Mouse (Mus musculus) neural tube, embryonic 15.5 days (tissue): Measurements from ENCODE around the gene Grik5. TPM values are rescaled to one million over a fixed set of nuclear protein-coding genes. Genes with fewer than 3 reads are reported as not detected.

Source experiments
- ATAC-seq: fragments of 200-750 bp; cut with Nextera tagmentation; 2 replicates; pipeline ENCODE4 v1.8.0; 2017; ENCODE audit warnings: mild to moderate bottlenecking, moderate TSS enrichment, moderate library complexity; ENCODE audit not compliant: low FRiP score
- H3K27ac ChIP-seq: fragments of 300-500 bp; sonication (generic); replicated peaks from 2 replicates; pipeline ENCODE4 v1.5.1; 2015; ENCODE audit warnings: mild to moderate bottlenecking, inconsistent platforms
- H3K27me3 ChIP-seq: fragments of 300-500 bp; sonication (generic); replicated peaks from 2 replicates; pipeline ENCODE4 v1.6.1; 2015; ENCODE audit warnings: inconsistent platforms
- H3K36me3 ChIP-seq: fragments of 300-500 bp; sonication (generic); 2 replicates; pipeline ENCODE4 v1.6.1; 2015; ENCODE audit warnings: inconsistent platforms
- H3K4me1 ChIP-seq: fragments of 300-500 bp; sonication (generic); 2 replicates; pipeline ENCODE4 v1.6.1; 2015; ENCODE audit warnings: inconsistent platforms
- H3K4me2 ChIP-seq: fragments of 300-500 bp; sonication (generic); 2 replicates; pipeline ENCODE4 v1.6.1; 2015; ENCODE audit warnings: inconsistent platforms, mild to moderate bottlenecking, moderate library complexity
- H3K4me3 ChIP-seq: fragments of 300-500 bp; sonication (generic); replicated peaks from 2 replicates; pipeline ENCODE4 v1.5.1; 2015; ENCODE audit warnings: mild to moderate bottlenecking, inconsistent platforms
- H3K9ac ChIP-seq: fragments of 300-500 bp; sonication (generic); replicated peaks from 2 replicates; pipeline ENCODE4 v1.6.1; 2015; ENCODE audit warnings: mild to moderate bottlenecking, inconsistent platforms
- H3K9me3 ChIP-seq: fragments of 300-500 bp; sonication (generic); replicated peaks from 2 replicates; pipeline ENCODE4 v1.6.1; 2016; ENCODE audit warnings: inconsistent platforms
- WGBS: fragments of 180-500 bp; shearing (Covaris S2); methylation state at CpG from one replicate; pipeline ENCODE4 v1.1.7; 2015; ENCODE audit warnings: mixed read lengths; 5-methylcytosine and 5-hydroxymethylcytosine counted together
- polyA plus RNA-seq: library from polyadenylated mRNA; unstranded; fragments of >200 nt; fragmentation: Nextera tagmentation; extraction: Ambion mirVana; gene quantifications from 2 replicates; pipeline ENCODE4 v1.2.1, GENCODE M21; 2015

Grik5 gene
- polyA plus RNA-seq, 1 experiment from 2014 or later, result 17.8 TPM

- no peaks in the 10 kb centered on the region for H3K27me3 ChIP-seq
- ATAC-seq, result no peak
- H3K36me3 ChIP-seq, result peaks cover 24% of the 10 kb centered on the region
- no peaks in the 10 kb centered on the region for H3K9me3 ChIP-seq
- H3K27ac ChIP-seq, result no peak overlapping the region
- H3K4me1 ChIP-seq, result no peaks in the 10 kb centered on the region
- H3K9ac ChIP-seq, result no peak overlapping the region
- no peak overlapping the region for H3K4me2 ChIP-seq
- no peak overlapping the region for H3K4me3 ChIP-seq
- WGBS, result 80% methylated on average over 3 of the region's 3 CpGs
These were observed 26.0 kb upstream of the Grik5 start for GRCm38 (mm10) chr7:25098169-25098568.

- H3K27ac ChIP-seq, result no peak overlapping the region
- WGBS, result 31% methylated on average over 10 of the region's 10 CpGs
- ATAC-seq, result no peak
These were observed 17.7 kb upstream of the Grik5 start for GRCm38 (mm10) chr7:25089875-25090274.

GRCm38 (mm10) chr7:25088968-25089367 lies 16.8 kb upstream of the Grik5 start:
- Histone ChIP-seq H3K36me3 (peaks cover 26% of the 10 kb centered on the region), H3K4me3 (no peak overlapping the region), H3K27ac (no peak overlapping the region), H3K9me3 (no peaks in the 10 kb centered on the region), H3K4me1 (0 out of 2 replicates have a peak, but pooled peaks cover 5% of the 10 kb centered on the region), H3K27me3 (no peaks in the 10 kb centered on the region), H3K9ac (no peak overlapping the region), H3K4me2 (no peak overlapping the region)
- no peak for ATAC-seq
- WGBS, result 46% methylated on average over 11 of the region's 11 CpGs

More at GRCm38 (mm10) chr7:25089875-25090274, 17.7 kb upstream of the Grik5 start:
- no peaks in the 10 kb centered on the region for H3K27me3 ChIP-seq
- 0 out of 2 replicates have a peak, but pooled peaks cover 5% of the 10 kb centered on the region for H3K4me1 ChIP-seq
- peaks cover 17% of the 10 kb centered on the region; the same call in 1 of the 2 replicates for H3K36me3 ChIP-seq
- H3K9me3 ChIP-seq, result no peaks in the 10 kb centered on the region
- no peak overlapping the region for H3K4me2 ChIP-seq
- H3K4me3 ChIP-seq, result no peak overlapping the region
- no peak overlapping the region for H3K9ac ChIP-seq

GRCm38 (mm10) chr7:25088531-25088930 lies 16.4 kb upstream of the Grik5 start:
- ATAC-seq, result no peak
- Histone ChIP-seq H3K4me3 (no peak overlapping the region), H3K4me2 (no peak overlapping the region), H3K27ac (no peak overlapping the region), H3K9me3 (no peaks in the 10 kb centered on the region), H3K27me3 (no peaks in the 10 kb centered on the region), H3K36me3 (peaks cover 30% of the 10 kb centered on the region), H3K4me1 (0 out of 2 replicates have a peak, but pooled peaks cover 5% of the 10 kb centered on the region), H3K9ac (no peak overlapping the region)
- WGBS, result 6% methylated on average over 10 of the region's 10 CpGs

GRCm38 (mm10) chr7:25087972-25088371 lies 15.8 kb upstream of the Grik5 start:
- no peak for ATAC-seq
- no peaks in the 10 kb centered on the region for H3K9me3 ChIP-seq
- 59% methylated on average over 5 of the region's 5 CpGs for WGBS
- no peak overlapping the region for H3K9ac ChIP-seq
- peaks cover 35% of the 10 kb centered on the region for H3K36me3 ChIP-seq
- H3K4me1 ChIP-seq, result 0 out of 2 replicates have a peak, but pooled peaks cover 5% of the 10 kb centered on the region
- no peak overlapping the region for H3K4me2 ChIP-seq
- no peak overlapping the region for H3K4me3 ChIP-seq
- no peaks in the 10 kb centered on the region for H3K27me3 ChIP-seq
- no peak overlapping the region for H3K27ac ChIP-seq

- Histone ChIP-seq H3K9me3 (no peaks in the 10 kb centered on the region), H3K27me3 (no peaks in the 10 kb centered on the region), H3K36me3 (peaks cover 37% of the 10 kb centered on the region), H3K27ac (no peak overlapping the region), H3K9ac (no peak overlapping the region), H3K4me2 (no peak overlapping the region), H3K4me3 (no peak overlapping the region), H3K4me1 (0 out of 2 replicates have a peak, but pooled peaks cover 5% of the 10 kb centered on the region)
- WGBS, result 68% methylated on average over 10 of the region's 10 CpGs
- ATAC-seq, result 0 out of 2 replicates have a peak, but pooled peaks have one; percentile 16
These were observed 15.2 kb upstream of the Grik5 start for GRCm38 (mm10) chr7:25087256-25087912.

GRCm38 (mm10) chr7:25086656-25087055 lies 14.5 kb upstream of the Grik5 start:
- WGBS, result 57% methylated on average over 3 of the region's 3 CpGs
- no peak for ATAC-seq
- Histone ChIP-seq H3K4me2 (no peak overlapping the region), H3K36me3 (peaks cover 40% of the 10 kb centered on the region), H3K27me3 (no peaks in the 10 kb centered on the region), H3K4me1 (0 out of 2 replicates have a peak, but pooled peaks cover 5% of the 10 kb centered on the region), H3K9ac (no peak overlapping the region), H3K9me3 (no peaks in the 10 kb centered on the region), H3K4me3 (no peak overlapping the region), H3K27ac (no peak overlapping the region)

- no peak overlapping the region for H3K4me3 ChIP-seq
- 91% methylated on average over 5 of the region's 5 CpGs for WGBS
- no peaks in the 10 kb centered on the region for H3K27me3 ChIP-seq
- no peak for ATAC-seq
- peaks cover 6% of the 10 kb centered on the region for H3K4me1 ChIP-seq
- H3K27ac ChIP-seq, result no peak overlapping the region
- H3K9me3 ChIP-seq, result no peaks in the 10 kb centered on the region
- H3K36me3 ChIP-seq, result peaks cover 55% of the 10 kb centered on the region
- H3K4me2 ChIP-seq, result no peak overlapping the region
- no peak overlapping the region for H3K9ac ChIP-seq
These were observed 12.5 kb upstream of the Grik5 start for GRCm38 (mm10) chr7:25084621-25085020.

- Histone ChIP-seq H3K9ac (no peak overlapping the region), H3K4me3 (no peak overlapping the region), H3K4me2 (no peak overlapping the region), H3K27me3 (no peaks in the 10 kb centered on the region), H3K9me3 (no peaks in the 10 kb centered on the region), H3K4me1 (peaks cover 21% of the 10 kb centered on the region), H3K36me3 (peaks cover 56% of the 10 kb centered on the region), H3K27ac (no peak overlapping the region)
- 77% methylated on average over 4 of the region's 4 CpGs for WGBS
- ATAC-seq, result no peak
These were observed 10.4 kb upstream of the Grik5 start for GRCm38 (mm10) chr7:25082510-25082909.

- no peak overlapping the region for H3K9ac ChIP-seq
- H3K27ac ChIP-seq, result no peak overlapping the region
- peaks cover 56% of the 10 kb centered on the region for H3K36me3 ChIP-seq
- H3K4me1 ChIP-seq, result peaks cover 29% of the 10 kb centered on the region
- no peak for ATAC-seq
- no peaks in the 10 kb centered on the region for H3K9me3 ChIP-seq
- no peaks in the 10 kb centered on the region for H3K27me3 ChIP-seq
- no peak overlapping the region for H3K4me2 ChIP-seq
- WGBS, result 94% methylated on average over 13 of the region's 13 CpGs
- H3K4me3 ChIP-seq, result no peak overlapping the region
These were observed 8.3 kb upstream of the Grik5 start for GRCm38 (mm10) chr7:25080431-25080830.

- Histone ChIP-seq H3K4me3 (no peak overlapping the region), H3K4me1 (peaks cover 29% of the 10 kb centered on the region), H3K9me3 (no peaks in the 10 kb centered on the region), H3K36me3 (peaks cover 49% of the 10 kb centered on the region), H3K27ac (no peak overlapping the region), H3K27me3 (no peaks in the 10 kb centered on the region), H3K4me2 (no peak overlapping the region; the same call in 1 of the 2 replicates), H3K9ac (no peak overlapping the region)
- no peak for ATAC-seq
- WGBS, result 78% methylated on average over 12 of the region's 12 CpGs
These were observed 7.4 kb upstream of the Grik5 start for GRCm38 (mm10) chr7:25079496-25080026.

- Histone ChIP-seq H3K4me3 (peak overlapping the region; percentile 55), H3K9me3 (no peaks in the 10 kb centered on the region), H3K27ac (peak overlapping the region; percentile 88), H3K36me3 (peaks cover 28% of the 10 kb centered on the region), H3K4me2 (peak overlapping the region; percentile 72), H3K4me1 (peaks cover 41% of the 10 kb centered on the region), H3K27me3 (no peaks in the 10 kb centered on the region), H3K9ac (peak overlapping the region; percentile 72)
- under 1% methylated on average over 33 of the region's 33 CpGs for WGBS
- ATAC-seq, result peak; percentile 27; the same call in 1 of the 2 replicates
These were observed 5.2 kb upstream of the Grik5 start for GRCm38 (mm10) chr7:25077414-25077755.
